Mouse (Mus musculus) hindbrain, embryonic 10.5 days (tissue): Measurements from ENCODE around the gene Mdm2. TPM values are rescaled to one million over a fixed set of nuclear protein-coding genes. Genes with fewer than 3 reads are reported as not detected.

Experiments used
- DNase-seq: peaks from one replicate; pipeline ENCODE4 v3.0.0-alpha.2; 2017; ENCODE audit warnings: low spot score
- H3K27ac ChIP-seq: fragments of 300-500 bp; sonication (generic); 2 replicates; pipeline ENCODE4 v1.5.1; 2016; ENCODE audit warnings: mild to moderate bottlenecking, moderate library complexity
- H3K27me3 ChIP-seq: fragments of 300-500 bp; sonication (generic); 2 replicates; pipeline ENCODE4 v1.6.1; 2016; ENCODE audit warnings: mild to moderate bottlenecking; ENCODE audit not compliant: poor library complexity, insufficient read depth, severe bottlenecking
- H3K36me3 ChIP-seq: fragments of 300-500 bp; sonication (generic); 2 replicates; pipeline ENCODE4 v1.6.1; 2016; ENCODE audit warnings: mild to moderate bottlenecking, moderate library complexity
- H3K4me1 ChIP-seq: fragments of 300-500 bp; sonication (generic); replicated peaks from 2 replicates; pipeline ENCODE4 v1.6.1; 2016; ENCODE audit warnings: mild to moderate bottlenecking
- H3K4me3 ChIP-seq: fragments of 300-500 bp; sonication (generic); 2 replicates; pipeline ENCODE4 v1.5.1; 2016; ENCODE audit warnings: mild to moderate bottlenecking, moderate library complexity
- H3K9me3 ChIP-seq: fragments of 300-500 bp; sonication (generic); 2 replicates; pipeline ENCODE4 v1.6.1; 2016; ENCODE audit warnings: mild to moderate bottlenecking, moderate library complexity
- WGBS: fragments of 180-500 bp; shearing (Covaris S2); methylation state at CpG from one replicate; pipeline ENCODE4 v1.1.7; 2016; 5-methylcytosine and 5-hydroxymethylcytosine counted together
- polyA plus RNA-seq: library from polyadenylated mRNA; unstranded; fragments of >200 nt; fragmentation: Nextera tagmentation; extraction: Ambion mirVana; gene quantifications from 2 replicates; pipeline ENCODE4 v1.2.1, GENCODE M21; 2016

The Mdm2 gene
- polyA plus RNA-seq, 1 experiment from 2014 or later, result 67.5 TPM

DNA sequence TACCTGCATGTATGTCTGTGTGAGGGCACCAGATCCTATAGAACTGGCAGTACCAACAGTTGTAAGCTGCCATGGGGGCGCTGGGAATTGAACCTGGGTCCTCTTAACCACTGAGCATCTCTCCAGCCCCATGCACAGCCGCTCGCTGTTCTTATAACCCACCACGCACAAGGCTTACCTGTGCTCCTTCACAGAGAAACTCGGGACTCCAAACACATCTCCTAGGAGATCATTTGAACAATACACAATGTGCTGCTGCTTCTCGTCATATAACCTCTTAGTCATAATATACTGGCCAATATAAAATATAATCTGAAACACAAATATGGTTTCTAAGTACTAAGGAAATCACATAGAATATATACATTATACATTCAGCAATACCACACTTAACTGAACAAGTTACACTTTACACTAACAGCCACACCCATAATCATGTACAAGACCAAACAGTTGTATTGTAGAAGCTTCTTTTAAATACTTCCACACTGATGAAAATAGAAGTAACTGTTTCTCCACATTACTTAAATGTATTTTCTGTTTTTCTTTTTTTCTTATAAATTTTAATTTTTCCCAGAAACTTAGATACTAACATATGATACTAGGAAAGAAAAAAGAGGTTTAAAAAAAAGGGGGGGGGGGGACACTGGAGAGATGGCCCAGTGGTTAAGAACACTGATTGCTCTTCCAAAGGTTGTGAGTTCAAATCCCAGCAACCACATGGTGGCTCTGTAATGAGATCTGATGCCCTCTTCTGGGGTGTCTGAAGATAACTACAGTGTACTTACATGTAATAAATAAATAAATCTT, 8.3 kb downstream of the Mdm2 start:
- Histone ChIP-seq H3K4me3 (no peak overlapping the region), H3K27me3 (no peaks in the 10 kb centered on the region), H3K36me3 (peaks cover 100% of the 10 kb centered on the region), H3K27ac (no peak overlapping the region), H3K9me3 (no peaks in the 10 kb centered on the region), H3K4me1 (no peaks in the 10 kb centered on the region; the same call in 1 of the 2 replicates)
- no peak for DNase-seq
- 98% methylated on average over 6 of the region's 6 CpGs for WGBS

DNA sequence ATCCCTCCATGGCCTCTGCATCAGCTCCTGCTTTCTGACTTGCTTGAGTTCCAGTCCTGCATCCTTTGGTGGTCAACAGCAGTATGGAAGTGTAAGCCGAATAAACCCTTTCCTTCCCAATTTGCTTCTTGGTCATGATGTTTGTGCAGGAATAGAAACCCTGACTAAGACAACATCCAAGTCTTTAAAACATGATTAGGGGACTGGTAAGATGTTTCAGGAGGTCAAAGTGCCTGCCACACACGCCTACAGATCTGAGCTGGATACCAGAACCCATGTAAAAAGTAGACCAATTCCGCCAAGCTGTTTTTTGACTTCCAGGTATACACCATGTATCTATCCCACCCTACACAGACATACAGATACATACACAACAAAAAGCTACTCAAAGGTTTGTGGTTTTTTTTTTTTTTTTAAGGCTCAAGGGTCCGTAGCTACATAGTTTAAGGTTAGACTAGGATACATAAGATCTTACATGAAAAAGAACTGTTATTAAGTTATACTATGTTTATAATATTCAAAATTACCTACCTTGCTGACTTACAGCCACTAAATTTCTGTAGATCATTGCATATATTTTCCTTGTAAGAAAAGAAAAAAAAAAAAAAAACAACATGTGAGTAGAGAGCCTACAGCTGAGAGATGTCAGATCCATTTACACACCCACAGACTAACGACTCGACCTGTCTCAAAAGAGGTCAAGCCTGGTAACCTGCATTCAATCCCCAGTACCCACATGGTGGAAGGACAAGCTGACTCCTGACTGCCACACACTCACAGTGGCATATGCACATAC, 9.3 kb downstream of the Mdm2 start:
- DNase-seq, result no peak
- Histone ChIP-seq H3K4me3 (no peak overlapping the region), H3K9me3 (no peaks in the 10 kb centered on the region), H3K27me3 (no peaks in the 10 kb centered on the region), H3K27ac (no peak overlapping the region), H3K36me3 (peaks cover 100% of the 10 kb centered on the region), H3K4me1 (no peaks in the 10 kb centered on the region)
- WGBS, result 91% methylated on average over 6 of the region's 6 CpGs

DNA sequence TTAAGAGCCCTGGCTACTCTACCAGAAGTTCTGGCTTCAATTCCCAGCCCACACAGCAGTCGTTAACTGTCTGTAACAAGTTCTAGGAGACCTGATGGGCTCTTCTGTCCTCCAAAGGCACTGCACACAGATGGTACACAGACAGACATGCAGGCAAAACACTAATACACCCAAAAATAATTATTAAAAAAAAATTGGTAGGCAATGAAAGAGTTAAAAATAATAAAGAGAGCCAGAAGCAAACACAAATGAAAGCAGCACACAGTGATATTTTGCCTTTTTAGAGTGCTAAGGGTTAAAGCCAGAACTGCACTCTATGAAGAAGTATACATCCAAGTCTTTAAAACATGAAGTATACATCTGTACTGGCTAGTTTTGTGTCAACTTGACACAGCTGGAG, 10.1 kb downstream of the Mdm2 start:
- Histone ChIP-seq H3K9me3 (no peaks in the 10 kb centered on the region), H3K4me3 (no peak overlapping the region), H3K27ac (no peak overlapping the region), H3K27me3 (no peaks in the 10 kb centered on the region), H3K4me1 (no peaks in the 10 kb centered on the region), H3K36me3 (peaks cover 100% of the 10 kb centered on the region)
- DNase-seq, result no peak
- 98% methylated on average over 1 of the region's 1 CpGs for WGBS

DNA sequence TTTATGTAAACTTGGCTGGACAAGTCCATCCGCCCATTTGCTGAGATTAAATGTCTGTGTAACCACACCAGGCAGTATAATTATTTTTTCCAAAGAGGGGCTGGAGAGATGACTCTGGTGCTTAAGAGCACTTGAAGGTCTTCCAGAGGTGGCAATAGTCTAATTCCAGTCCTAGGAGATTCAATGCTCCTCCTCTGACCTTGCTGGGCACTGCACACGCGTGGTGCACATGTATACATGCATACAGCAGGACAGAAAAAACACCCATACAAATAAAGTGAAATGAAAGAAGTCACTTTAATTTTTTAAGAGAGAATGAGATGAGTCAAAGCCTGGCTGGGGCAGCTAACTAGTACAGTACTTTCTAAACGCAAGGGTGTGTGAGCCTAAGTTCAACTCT, 10.6 kb downstream of the Mdm2 start:
- no peaks in the 10 kb centered on the region for H3K9me3 ChIP-seq
- H3K27ac ChIP-seq, result no peak overlapping the region
- no peaks in the 10 kb centered on the region for H3K27me3 ChIP-seq
- no peak overlapping the region for H3K4me3 ChIP-seq
- no peaks in the 10 kb centered on the region for H3K4me1 ChIP-seq
- peaks cover 100% of the 10 kb centered on the region for H3K36me3 ChIP-seq
- 95% methylated on average over 4 of the region's 4 CpGs for WGBS
- DNase-seq, result no peak

DNA sequence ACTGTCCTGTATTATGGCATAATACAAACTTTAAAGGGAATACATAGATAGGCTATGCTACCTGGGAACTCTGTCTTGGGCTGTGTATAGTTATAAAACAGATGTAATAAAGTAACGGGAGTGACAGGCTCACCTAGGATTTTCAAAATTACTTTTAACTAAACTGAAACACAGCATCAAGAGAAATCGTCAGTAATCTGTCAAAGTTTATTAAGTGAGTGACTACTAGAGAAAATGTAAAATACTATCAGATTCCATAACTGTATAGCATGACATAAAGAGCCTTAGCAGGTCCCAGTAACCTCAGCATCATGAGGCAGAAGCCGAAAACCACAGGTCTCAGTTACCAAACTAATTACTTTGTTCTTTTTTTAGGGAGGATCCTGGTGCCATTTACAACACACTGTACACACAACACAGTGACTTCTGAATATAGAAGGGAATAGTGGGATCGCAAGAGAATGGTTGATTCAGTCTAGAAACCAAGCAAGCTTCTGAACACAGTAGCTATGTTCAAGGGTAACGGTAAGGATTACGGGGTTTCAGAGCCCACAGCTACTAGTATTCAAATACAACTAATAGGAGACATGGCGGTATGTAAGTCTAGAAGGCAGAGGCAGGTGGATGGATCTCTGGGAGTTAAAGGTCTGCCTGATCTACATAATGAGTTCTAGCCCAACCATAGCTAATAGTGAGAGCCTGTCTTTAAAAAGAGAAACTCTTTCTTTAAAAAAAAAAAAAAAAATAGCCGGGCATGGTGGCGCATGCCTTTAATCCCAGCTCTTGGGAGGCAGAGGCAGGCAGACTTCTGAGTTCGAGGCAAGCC, 12.0 kb downstream of the Mdm2 start:
- Histone ChIP-seq H3K27ac (no peak overlapping the region), H3K27me3 (no peaks in the 10 kb centered on the region), H3K4me3 (no peak overlapping the region), H3K36me3 (peaks cover 99% of the 10 kb centered on the region), H3K4me1 (no peaks in the 10 kb centered on the region), H3K9me3 (no peaks in the 10 kb centered on the region)
- WGBS, result 96% methylated on average over 10 of the region's 10 CpGs
- DNase-seq, result no peak

DNA sequence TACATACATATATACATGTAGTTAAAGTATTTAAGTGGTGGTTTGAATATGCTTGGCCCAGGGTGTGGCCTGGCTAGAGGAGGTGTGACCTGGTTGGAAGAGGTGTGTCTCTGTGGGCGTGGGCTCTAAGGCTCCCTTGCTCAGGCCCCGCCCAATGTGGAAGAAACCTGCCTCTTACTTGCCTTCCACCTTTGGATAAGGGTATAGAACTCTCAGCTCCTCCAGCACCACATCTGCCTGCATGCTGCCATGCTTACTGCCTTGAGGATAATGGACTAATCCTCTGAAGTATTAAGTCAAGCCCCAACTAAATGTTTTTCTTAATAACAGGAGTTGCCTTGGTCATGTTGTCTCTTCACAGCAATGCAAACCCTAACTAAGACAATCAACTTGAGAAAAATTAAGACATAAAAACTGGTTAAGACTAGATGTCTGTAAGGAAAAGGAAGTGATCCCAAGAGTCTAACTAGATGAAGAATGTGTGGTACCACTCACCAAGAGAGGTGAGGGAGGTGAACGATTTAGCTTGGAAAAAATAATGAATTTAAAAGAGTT, 12.9 kb downstream of the Mdm2 start:
- no peak overlapping the region for H3K27ac ChIP-seq
- WGBS, result 91% methylated on average over 3 of the region's 3 CpGs
- H3K36me3 ChIP-seq, result peaks cover 97% of the 10 kb centered on the region
- no peak overlapping the region for H3K4me3 ChIP-seq
- no peaks in the 10 kb centered on the region for H3K27me3 ChIP-seq
- no peak for DNase-seq
- H3K9me3 ChIP-seq, result no peaks in the 10 kb centered on the region
- no peaks in the 10 kb centered on the region for H3K4me1 ChIP-seq

DNA sequence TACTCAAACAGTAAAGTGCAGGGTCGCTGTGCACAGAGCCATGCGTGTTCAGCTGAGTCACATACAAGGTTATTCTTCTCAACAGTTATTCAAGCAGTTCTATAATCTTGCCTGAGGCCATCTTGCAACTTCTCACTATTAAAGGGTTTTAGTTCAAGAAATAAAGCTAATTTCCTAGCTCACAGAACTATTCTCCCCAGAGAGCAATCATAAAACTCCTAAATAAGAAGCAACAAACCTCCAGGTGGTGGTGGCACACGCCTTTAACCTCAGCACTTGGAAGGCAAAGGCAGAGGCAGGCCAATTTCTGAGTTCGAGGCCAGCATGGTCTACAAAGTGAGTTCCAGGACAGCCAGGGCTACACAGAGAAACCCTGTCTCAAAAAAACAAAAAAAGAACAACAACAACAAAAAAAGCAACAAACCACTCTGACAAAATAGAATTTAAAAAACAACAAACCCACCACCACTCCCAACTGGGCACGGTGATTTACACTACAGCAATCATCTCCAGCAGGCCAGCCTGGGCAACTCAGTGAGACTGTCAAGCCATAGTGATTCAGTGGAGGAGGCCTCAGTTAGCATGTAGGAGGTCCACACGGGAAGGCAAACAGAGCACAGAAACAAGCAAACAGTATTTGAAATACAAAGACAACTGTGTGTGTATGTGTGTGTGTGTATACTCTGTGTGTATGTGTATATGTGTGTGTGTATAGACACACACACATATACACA, 13.6 kb downstream of the Mdm2 start:
- H3K27ac ChIP-seq, result no peak overlapping the region
- no peaks in the 10 kb centered on the region for H3K27me3 ChIP-seq
- WGBS, result 95% methylated on average over 6 of the region's 6 CpGs
- no peaks in the 10 kb centered on the region for H3K9me3 ChIP-seq
- no peak for DNase-seq
- peaks cover 97% of the 10 kb centered on the region for H3K36me3 ChIP-seq
- no peaks in the 10 kb centered on the region for H3K4me1 ChIP-seq
- no peak overlapping the region for H3K4me3 ChIP-seq

DNA sequence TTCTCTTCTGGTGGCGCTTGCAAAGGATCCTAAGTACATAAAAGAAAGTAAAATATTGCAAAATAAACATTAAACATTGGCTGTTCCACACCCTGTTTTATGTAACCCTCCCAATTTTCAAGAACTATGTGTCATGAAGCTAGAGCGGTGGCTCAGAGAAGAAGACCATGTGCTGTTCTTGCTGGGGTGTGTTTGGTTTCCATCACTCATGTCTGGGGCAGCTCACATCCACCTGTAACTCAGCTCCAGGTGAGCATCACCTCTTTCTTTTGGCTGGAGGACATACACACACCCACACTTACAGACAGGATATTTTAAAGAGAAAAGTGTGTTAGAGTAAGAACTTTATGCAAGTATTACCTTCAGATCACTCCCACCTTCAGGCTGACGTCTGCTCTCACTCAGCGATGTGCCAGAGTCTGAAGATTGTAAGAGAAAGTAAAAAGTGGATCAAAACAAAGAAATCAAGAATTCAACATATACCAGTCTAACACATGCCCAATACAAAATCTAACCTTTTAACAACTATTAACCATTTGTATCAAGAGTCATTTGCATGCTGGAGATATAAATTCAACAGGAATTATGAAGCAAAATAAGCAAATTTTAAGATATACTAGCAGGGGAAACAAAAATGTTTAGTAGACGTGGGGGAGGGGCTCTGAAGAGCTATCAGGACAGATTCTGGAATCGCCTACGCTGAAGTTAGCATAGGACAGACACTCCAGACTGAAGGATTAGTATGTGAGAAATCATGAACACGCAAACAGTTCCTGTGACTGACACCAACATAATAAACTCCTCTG, 14.3 kb downstream of the Mdm2 start:
- Histone ChIP-seq H3K9me3 (no peaks in the 10 kb centered on the region), H3K27ac (no peak overlapping the region), H3K4me1 (no peaks in the 10 kb centered on the region), H3K27me3 (no peaks in the 10 kb centered on the region), H3K4me3 (no peak overlapping the region), H3K36me3 (peaks cover 97% of the 10 kb centered on the region)
- 94% methylated on average over 8 of the region's 8 CpGs for WGBS
- no peak for DNase-seq

DNA sequence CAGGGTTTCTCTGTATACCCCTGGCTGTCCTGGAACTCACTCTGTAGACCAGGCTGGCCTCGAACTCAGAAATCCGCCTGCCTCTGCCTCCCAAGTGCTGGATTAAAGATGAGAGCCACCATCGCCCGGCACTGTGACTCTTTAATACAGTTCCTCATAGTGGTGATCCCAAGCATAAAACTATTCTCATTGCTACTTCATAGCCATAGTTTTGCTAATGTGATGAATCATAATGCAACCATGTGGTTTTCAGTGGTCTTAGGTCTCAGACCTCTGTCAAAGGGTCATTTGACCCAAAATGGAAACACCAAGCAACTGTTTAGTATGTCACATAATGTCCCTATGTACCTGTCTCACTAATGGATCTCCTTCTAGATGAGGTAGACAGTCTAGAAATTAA, 15.0 kb downstream of the Mdm2 start:
- Histone ChIP-seq H3K36me3 (peaks cover 97% of the 10 kb centered on the region), H3K9me3 (no peaks in the 10 kb centered on the region), H3K27me3 (no peaks in the 10 kb centered on the region), H3K4me3 (no peak overlapping the region), H3K4me1 (no peaks in the 10 kb centered on the region), H3K27ac (no peak overlapping the region)
- 97% methylated on average over 4 of the region's 4 CpGs for WGBS
- no peak for DNase-seq

DNA sequence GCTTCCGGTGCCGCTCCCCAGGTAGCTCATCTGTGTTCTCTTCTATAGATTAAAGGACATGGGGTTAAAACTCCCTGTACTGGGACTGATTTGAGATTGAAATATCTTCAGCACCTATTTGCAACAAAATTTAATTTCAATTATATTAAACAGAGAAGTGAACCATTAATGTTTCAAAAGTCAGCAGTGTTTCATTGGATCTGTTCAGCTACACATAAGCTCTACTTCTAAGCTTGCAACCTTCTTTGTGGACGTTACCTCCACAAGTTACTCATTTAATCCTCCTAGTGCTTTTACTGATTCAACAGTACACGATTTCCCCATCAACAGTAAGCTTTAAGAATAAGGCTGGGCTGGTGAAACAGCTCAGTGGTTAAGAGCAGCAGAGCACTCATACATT, 15.5 kb downstream of the Mdm2 start:
- Histone ChIP-seq H3K4me3 (no peak overlapping the region), H3K4me1 (no peaks in the 10 kb centered on the region), H3K27ac (no peak overlapping the region), H3K36me3 (peaks cover 97% of the 10 kb centered on the region), H3K27me3 (no peaks in the 10 kb centered on the region), H3K9me3 (no peaks in the 10 kb centered on the region)
- whole genome bisulfite sequencing, result 94% methylated on average over 4 of the region's 4 CpGs
- DNase-seq, result no peak

DNA sequence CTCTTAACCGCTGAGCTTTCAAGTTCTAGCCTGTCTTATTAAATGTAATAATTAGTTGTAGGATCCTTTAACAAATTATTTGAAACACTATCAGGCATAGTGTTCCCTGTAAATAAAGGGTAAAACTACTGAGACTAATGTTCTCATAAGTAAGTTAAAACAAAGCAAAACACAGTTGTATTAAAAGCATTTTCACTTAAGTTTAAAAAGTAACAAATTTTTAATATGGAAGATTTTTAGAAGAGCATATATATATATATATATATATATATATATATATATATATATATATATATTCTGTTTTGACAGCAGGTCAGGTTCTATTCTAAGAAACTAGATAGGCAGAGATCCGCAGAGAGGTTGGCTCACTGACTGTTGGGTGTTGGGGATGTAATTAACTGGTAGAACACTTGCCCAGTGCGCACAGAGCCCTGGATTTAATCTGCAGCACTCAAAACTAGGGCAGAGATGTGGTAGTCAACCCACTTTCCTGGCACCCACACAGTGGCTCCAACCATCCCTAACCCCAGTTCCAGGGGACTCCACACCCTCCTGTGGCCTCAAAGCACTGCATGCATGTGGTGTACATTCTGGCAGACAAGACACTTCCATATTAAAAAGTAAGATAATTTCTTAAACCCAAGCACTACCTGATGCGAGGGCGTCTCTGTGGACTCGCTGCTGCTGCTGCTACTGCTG, 16.2 kb downstream of the Mdm2 start:
- H3K4me1 ChIP-seq, result no peaks in the 10 kb centered on the region
- H3K9me3 ChIP-seq, result no peaks in the 10 kb centered on the region
- 96% methylated on average over 6 of the region's 6 CpGs for WGBS
- DNase-seq, result no peak
- H3K27me3 ChIP-seq, result no peaks in the 10 kb centered on the region
- no peak overlapping the region for H3K27ac ChIP-seq
- no peak overlapping the region for H3K4me3 ChIP-seq
- H3K36me3 ChIP-seq, result peaks cover 97% of the 10 kb centered on the region
